Mouse (Mus musculus): Measurements from ENCODE around the gene Gm20479.

- TF ChIP-seq POLR2A (IDR thresholded peaks at IDR 0.05; ENCODE audit: low read depth, low read length), result no peak
- TF ChIP-seq CTCF (IDR thresholded peaks at IDR 0.05; ENCODE audit: extremely low read depth, insufficient read depth, insufficient read length, insufficient replicate concordance), result no peak
Measured at GRCm38 (mm10) chr7:27330709-27331540, 26.3 kb downstream of the Gm20479 start.
